Mouse (Mus musculus) T-cell, adult 66 days (primary cell): ENCODE results near the gene G3bp2. TPM values are rescaled to one million over a fixed set of nuclear protein-coding genes. Genes with fewer than 3 reads are reported as not detected.

Experiments used
- total RNA-seq, 2 experiments: library from RNA; stranded (reverse); gene quantifications; 3 replicates in 1 of 2; 4 replicates in 1 of 2; pipeline ENCODE4 v1.2.4; 2023

The G3bp2 gene
- 100 to 1,000 TPM; 126 to 129 TPM for total RNA-seq

GRCm38 (mm10) chr5:92083417-92084038 lies at the start of gene G3bp2:
G3bp2 (minus strand) TSS chr5:92083719.

GRCm38 (mm10) chr5:92043783-92044182 lies 39.7 kb downstream of the G3bp2 start, which contains the start of gene Cdkl2:
Cdkl2 (minus strand) TSS chr5:92043883.

Other genes starting within 250 kb of the G3bp2 start
- gene Rchy1, start 120.7 kb downstream of the G3bp2 start, total RNA-seq, result 10 to 100 TPM; 91.1 to 92.5 TPM
- not detected for gene Odaph, start 96.2 kb downstream of the G3bp2 start, total RNA-seq
- gene Cdkl2, start 39.8 kb downstream of the G3bp2 start, total RNA-seq, result 1 to 10 TPM; 3.5 TPM
- gene Uso1, start 54.2 kb upstream of the G3bp2 start, total RNA-seq, result 10 to 100 TPM; 62.4 to 63.9 TPM
- gene U90926, start 131.7 kb upstream of the G3bp2 start, total RNA-seq, result not detected
- gene Ppef2, start 172.6 kb upstream of the G3bp2 start, total RNA-seq, result under 1 TPM in 1 of 2 experiments, not detected in 1; 0.18 TPM
- gene Naaa, start 194.5 kb upstream of the G3bp2 start, total RNA-seq, result 1 to 10 TPM; 6.4 to 7.4 TPM
- 10 to 100 TPM; 69.2 to 76.7 TPM for gene Sdad1, start 226.8 kb upstream of the G3bp2 start, total RNA-seq
- gene Cxcl9, start 244.4 kb upstream of the G3bp2 start, total RNA-seq, result 1 to 10 TPM in 1 of 2 experiments, under 1 TPM in 1; 0.74 to 1.3 TPM
- gene Art3, start 248.1 kb upstream of the G3bp2 start, total RNA-seq, result not detected